Mouse (Mus musculus) forebrain, embryonic 13.5 days (tissue): Measurements from ENCODE around the gene Svbp. TPM values are rescaled to one million over a fixed set of nuclear protein-coding genes. Genes with fewer than 3 reads are reported as not detected.

Experiments
- ATAC-seq: fragments of 200-750 bp; cut with Nextera tagmentation; 2 replicates; pipeline ENCODE4 v1.8.0; 2017
- H3K27ac ChIP-seq: fragments of 300-500 bp; sonication (generic); 2 replicates; pipeline ENCODE4 v1.5.1; 2015; ENCODE audit warnings: inconsistent platforms, mild to moderate bottlenecking, moderate library complexity
- H3K27me3 ChIP-seq: fragments of 300-500 bp; sonication (generic); 2 replicates; pipeline ENCODE4 v1.6.1; 2015; ENCODE audit warnings: mild to moderate bottlenecking, inconsistent platforms
- H3K36me3 ChIP-seq: fragments of 300-500 bp; sonication (generic); 2 replicates; pipeline ENCODE4 v1.6.1; 2015; ENCODE audit warnings: mild to moderate bottlenecking, inconsistent platforms; ENCODE audit not compliant: poor library complexity, severe bottlenecking
- H3K4me1 ChIP-seq: fragments of 300-500 bp; sonication (generic); 2 replicates; pipeline ENCODE4 v1.6.1; 2015; ENCODE audit warnings: inconsistent platforms
- H3K4me2 ChIP-seq: fragments of 300-500 bp; sonication (generic); 2 replicates; pipeline ENCODE4 v1.6.1; 2015; ENCODE audit warnings: inconsistent platforms, mild to moderate bottlenecking, moderate library complexity
- H3K4me3 ChIP-seq: fragments of 300-500 bp; sonication (generic); 2 replicates; pipeline ENCODE4 v1.5.1; 2015; ENCODE audit warnings: mild to moderate bottlenecking, inconsistent platforms
- H3K9ac ChIP-seq: fragments of 300-500 bp; sonication (generic); 2 replicates; pipeline ENCODE4 v1.6.1; 2015; ENCODE audit warnings: mild to moderate bottlenecking, inconsistent platforms
- H3K9me3 ChIP-seq: fragments of 300-500 bp; sonication (generic); replicated peaks from 2 replicates; pipeline ENCODE4 v1.6.1; 2016; ENCODE audit warnings: inconsistent platforms
- WGBS: fragments of 180-500 bp; shearing (Covaris S2); methylation state at CpG from one replicate; pipeline ENCODE4 v1.1.7; 2015; 5-methylcytosine and 5-hydroxymethylcytosine counted together
- polyA plus RNA-seq: library from polyadenylated mRNA; unstranded; fragments of >200 nt; fragmentation: Nextera tagmentation; extraction: Ambion mirVana; gene quantifications from 2 replicates; pipeline ENCODE4 v1.2.1, GENCODE M21; 2015

Svbp gene
- polyA plus RNA-seq, 1 experiment from 2014 or later, result 215 TPM

DNA sequence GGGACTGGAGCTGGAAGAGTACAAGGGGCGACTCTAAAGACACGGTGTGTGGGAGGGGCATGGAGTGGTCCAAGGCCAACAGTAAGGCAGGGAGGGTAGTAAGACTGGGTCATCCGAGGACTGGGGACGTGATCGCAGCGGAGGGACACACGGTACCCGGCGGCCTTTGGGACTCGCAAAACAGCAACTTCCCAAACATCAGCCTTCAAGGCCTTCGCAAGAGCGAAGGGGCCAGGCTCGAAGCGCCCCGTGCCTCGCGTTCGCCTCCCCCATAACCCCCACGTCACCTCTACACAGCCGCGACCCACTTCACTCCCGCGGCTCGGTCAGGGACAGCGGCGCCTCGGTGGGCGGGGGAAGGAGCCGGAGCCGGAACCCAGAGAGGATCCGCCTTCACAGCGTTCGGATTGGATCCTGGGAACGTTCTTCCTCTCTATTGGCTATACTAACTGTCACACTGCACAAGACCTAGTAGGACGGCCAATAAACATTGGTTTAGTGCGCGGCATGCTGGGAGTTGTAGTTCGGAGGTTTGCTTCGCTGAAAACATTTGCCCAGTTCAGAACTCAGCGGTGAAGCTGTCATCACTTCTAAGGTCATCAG, 21.2 kb upstream of the Svbp start, which contains the start of gene Zfp691:
Gene Zfp691, minus strand, starts transcription at position 345 of the 603 bp plus-strand sequence.
- peak within 1 kb of the TSS; percentile 86 for H3K4me2 ChIP-seq
- peaks cover 20% of the 10 kb centered on the region for H3K36me3 ChIP-seq
- H3K27ac ChIP-seq, result peak within 1 kb of the TSS; percentile 27
- no peaks in the 10 kb centered on the region for H3K27me3 ChIP-seq
- peak within 1 kb of the TSS; percentile 87 for H3K9ac ChIP-seq
- peak within 1 kb of the TSS; percentile 79 for H3K4me3 ChIP-seq
- WGBS, result under 1% methylated on average over 40 of the region's 40 CpGs
- H3K4me1 ChIP-seq, result peaks cover 16% of the 10 kb centered on the region
- peak; percentile 100 for ATAC-seq
- H3K9me3 ChIP-seq, result no peaks in the 10 kb centered on the region

DNA sequence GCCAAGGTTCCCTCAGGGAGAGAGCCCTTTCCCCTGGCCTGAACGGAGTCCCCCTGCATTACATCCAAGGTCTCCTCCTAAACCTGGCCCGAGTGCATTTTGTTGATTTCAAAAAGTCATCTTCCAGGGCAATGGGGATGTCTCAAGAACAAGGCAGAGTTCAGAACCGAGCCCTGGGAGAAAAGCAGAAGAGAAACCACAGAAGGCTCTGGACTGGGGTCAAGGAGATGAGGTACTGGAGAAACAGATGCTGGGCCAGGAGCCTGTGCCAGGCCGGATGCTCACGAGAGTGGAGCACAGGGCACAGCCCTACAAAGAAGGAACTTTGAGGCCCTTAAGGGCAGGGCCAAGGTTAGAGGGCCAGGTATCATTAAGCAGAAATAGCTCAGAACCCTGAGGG, 17.4 kb upstream of the Svbp start:
- H3K27me3 ChIP-seq, result no peaks in the 10 kb centered on the region
- WGBS, result 78% methylated on average over 5 of the region's 5 CpGs
- no peaks in the 10 kb centered on the region for H3K9me3 ChIP-seq
- peaks cover 7% of the 10 kb centered on the region for H3K4me1 ChIP-seq
- no peak overlapping the region for H3K4me3 ChIP-seq
- no peak overlapping the region for H3K9ac ChIP-seq
- H3K4me2 ChIP-seq, result no peak overlapping the region
- no peak overlapping the region for H3K27ac ChIP-seq
- no peak for ATAC-seq
- H3K36me3 ChIP-seq, result no peaks in the 10 kb centered on the region

- no peaks in the 10 kb centered on the region for H3K36me3 ChIP-seq
- no peak overlapping the region for H3K9ac ChIP-seq
- H3K9me3 ChIP-seq, result no peaks in the 10 kb centered on the region
- H3K4me3 ChIP-seq, result no peak overlapping the region
- no peaks in the 10 kb centered on the region for H3K27me3 ChIP-seq
- H3K4me1 ChIP-seq, result peaks cover under 1% of the 10 kb centered on the region; the same call in 1 of the 2 replicates
- no peak overlapping the region for H3K27ac ChIP-seq
- no peak overlapping the region for H3K4me2 ChIP-seq
- no peak for ATAC-seq
- WGBS, result 83% methylated on average over 18 of the region's 18 CpGs
These were observed 16.8 kb upstream of the Svbp start for GRCm38 (mm10) chr4:119178331-119178730.

DNA sequence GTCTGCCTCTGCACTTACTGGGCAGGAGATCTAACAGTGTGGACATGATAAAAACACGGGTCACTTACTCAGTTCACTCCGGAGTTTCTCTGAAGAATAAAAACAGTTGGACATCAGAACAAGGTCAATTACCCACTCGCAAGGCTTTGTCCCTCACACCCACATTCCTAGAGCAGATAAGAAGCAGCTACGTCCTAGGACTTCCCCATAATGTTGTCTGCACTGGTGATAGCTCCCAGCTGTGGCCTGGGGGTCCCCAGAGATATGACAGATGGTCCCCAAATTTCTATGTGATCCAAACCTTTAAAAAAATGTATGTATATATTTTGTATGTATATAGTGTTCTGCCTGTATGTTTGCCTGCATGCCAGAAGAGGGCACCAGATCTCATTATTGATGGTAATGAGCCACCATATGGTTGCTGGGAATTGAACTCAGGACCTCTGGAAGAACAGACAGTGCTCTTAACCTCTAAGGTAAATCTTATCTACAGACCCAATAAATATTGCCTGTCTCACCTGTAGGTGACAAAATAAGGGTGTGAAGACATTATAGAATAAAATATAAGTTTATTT, 14.9 kb upstream of the Svbp start:
- H3K9ac ChIP-seq, result no peak overlapping the region
- no peak for ATAC-seq
- no peak overlapping the region for H3K4me3 ChIP-seq
- no peak overlapping the region for H3K4me2 ChIP-seq
- H3K4me1 ChIP-seq, result no peaks in the 10 kb centered on the region
- H3K36me3 ChIP-seq, result no peaks in the 10 kb centered on the region
- no peaks in the 10 kb centered on the region for H3K27me3 ChIP-seq
- WGBS, result 57% methylated on average over 4 of the region's 4 CpGs
- no peak overlapping the region for H3K27ac ChIP-seq
- H3K9me3 ChIP-seq, result no peaks in the 10 kb centered on the region

- ATAC-seq, result no peak
- no peak overlapping the region for H3K9ac ChIP-seq
These were observed 13.7 kb upstream of the Svbp start for GRCm38 (mm10) chr4:119181456-119181855.

GRCm38 (mm10) chr4:119183525-119183924, 11.6 kb upstream of the Svbp start:
- no peaks in the 10 kb centered on the region for H3K9me3 ChIP-seq
- no peak overlapping the region for H3K4me3 ChIP-seq
- H3K9ac ChIP-seq, result no peak overlapping the region
- 57% methylated on average over 1 of the region's 1 CpGs for WGBS
- no peaks in the 10 kb centered on the region for H3K36me3 ChIP-seq
- H3K4me2 ChIP-seq, result no peak overlapping the region
- no peaks in the 10 kb centered on the region for H3K27me3 ChIP-seq
- ATAC-seq, result no peak
- no peak overlapping the region for H3K27ac ChIP-seq
- H3K4me1 ChIP-seq, result no peaks in the 10 kb centered on the region

More at GRCm38 (mm10) chr4:119181456-119181855, 13.7 kb upstream of the Svbp start:
- Histone ChIP-seq H3K36me3 (no peaks in the 10 kb centered on the region), H3K9me3 (no peaks in the 10 kb centered on the region), H3K4me3 (no peak overlapping the region), H3K27ac (no peak overlapping the region), H3K4me2 (no peak overlapping the region), H3K4me1 (no peaks in the 10 kb centered on the region), H3K27me3 (no peaks in the 10 kb centered on the region)
- 93% methylated on average over 9 of the region's 9 CpGs for WGBS

DNA sequence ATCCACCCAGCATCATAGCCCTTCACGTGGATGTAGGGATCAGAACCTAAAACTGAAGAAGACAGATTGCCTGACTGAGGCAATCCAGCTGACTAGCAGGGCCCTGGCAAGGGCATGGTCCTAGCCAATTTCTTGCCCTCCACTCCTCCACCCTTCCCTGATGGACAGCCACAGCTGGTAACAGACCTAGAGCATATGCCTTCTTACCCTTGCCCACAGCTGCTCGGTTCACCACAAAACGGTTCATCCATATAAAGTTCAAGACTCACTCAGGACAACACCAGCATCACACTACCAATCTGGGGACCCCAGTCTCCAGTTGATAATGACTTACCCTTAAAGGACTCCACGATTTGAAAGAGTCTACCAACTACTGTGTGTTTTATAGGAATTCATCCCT, 9.3 kb upstream of the Svbp start:
- WGBS, result 84% methylated on average over 4 of the region's 4 CpGs
- H3K9me3 ChIP-seq, result no peaks in the 10 kb centered on the region
- no peak overlapping the region for H3K4me3 ChIP-seq
- no peak overlapping the region for H3K9ac ChIP-seq
- H3K4me2 ChIP-seq, result no peak overlapping the region
- no peak overlapping the region for H3K27ac ChIP-seq
- no peaks in the 10 kb centered on the region for H3K27me3 ChIP-seq
- no peaks in the 10 kb centered on the region for H3K36me3 ChIP-seq
- H3K4me1 ChIP-seq, result no peaks in the 10 kb centered on the region
- no peak for ATAC-seq

GRCm38 (mm10) chr4:119188060-119188785, 6.9 kb upstream of the Svbp start:
- Histone ChIP-seq H3K27ac (no peak overlapping the region), H3K27me3 (no peaks in the 10 kb centered on the region), H3K9ac (no peak overlapping the region), H3K4me3 (no peak overlapping the region), H3K9me3 (no peaks in the 10 kb centered on the region), H3K4me1 (no peaks in the 10 kb centered on the region), H3K4me2 (no peak overlapping the region), H3K36me3 (no peaks in the 10 kb centered on the region)
- WGBS, result 62% methylated on average over 11 of the region's 11 CpGs
- no peak for ATAC-seq

- Histone ChIP-seq H3K4me1 (no peaks in the 10 kb centered on the region), H3K36me3 (no peaks in the 10 kb centered on the region), H3K4me2 (no peak overlapping the region), H3K27ac (no peak overlapping the region), H3K27me3 (peaks cover 3% of the 10 kb centered on the region; the same call in 1 of the 2 replicates), H3K4me3 (no peak overlapping the region), H3K9me3 (no peaks in the 10 kb centered on the region), H3K9ac (no peak overlapping the region)
- ATAC-seq, result no peak
- 58% methylated on average over 6 of the region's 6 CpGs for WGBS
These were observed 5.7 kb upstream of the Svbp start for GRCm38 (mm10) chr4:119189392-119189791.

- 74% methylated on average over 6 of the region's 6 CpGs for WGBS
- Histone ChIP-seq H3K4me2 (no peak within 1 kb of the TSS), H3K27ac (no peak within 1 kb of the TSS), H3K9ac (no peak within 1 kb of the TSS), H3K9me3 (no peaks in the 10 kb centered on the region), H3K4me3 (no peak within 1 kb of the TSS), H3K4me1 (no peaks in the 10 kb centered on the region), H3K27me3 (peaks cover 3% of the 10 kb centered on the region; the same call in 1 of the 2 replicates), H3K36me3 (no peaks in the 10 kb centered on the region)
- ATAC-seq, result no peak
These were observed 5.2 kb upstream of the Svbp start, which contains the start of gene Ermap for GRCm38 (mm10) chr4:119189864-119190263. Gene Ermap, minus strand, starts transcription at chr4:119190011.

GRCm38 (mm10) chr4:119190618-119191017, 4.5 kb upstream of the Svbp start:
- H3K27me3 ChIP-seq, result peaks cover 3% of the 10 kb centered on the region; the same call in 1 of the 2 replicates

DNA sequence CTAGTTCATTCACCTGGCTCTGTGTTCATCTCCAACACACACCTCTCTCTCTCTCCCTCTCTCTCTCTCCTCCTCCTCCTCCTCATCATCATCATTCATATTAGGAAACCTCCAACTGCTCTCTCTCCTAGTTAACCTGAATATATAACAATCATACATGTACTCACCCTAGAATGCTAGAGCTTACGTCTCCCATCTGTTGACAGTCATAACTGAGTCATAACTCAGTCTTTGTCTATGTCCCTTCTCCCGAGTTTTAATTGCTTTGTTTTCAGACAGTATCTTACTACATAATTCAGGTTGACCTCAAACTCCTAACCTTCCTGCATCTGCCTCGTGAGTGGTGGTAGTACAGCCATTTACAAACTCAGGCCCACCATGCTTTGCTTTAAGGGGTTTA, 3.8 kb upstream of the Svbp start:
- 76% methylated on average over 3 of the region's 3 CpGs for WGBS
- H3K27me3 ChIP-seq, result peaks cover 3% of the 10 kb centered on the region; the same call in 1 of the 2 replicates

More at GRCm38 (mm10) chr4:119190618-119191017, 4.5 kb upstream of the Svbp start:
- no peak for ATAC-seq
- no peak overlapping the region for H3K9ac ChIP-seq
- no peak overlapping the region for H3K27ac ChIP-seq
- no peaks in the 10 kb centered on the region for H3K36me3 ChIP-seq
- H3K9me3 ChIP-seq, result no peaks in the 10 kb centered on the region
- peaks cover under 1% of the 10 kb centered on the region; the same call in 1 of the 2 replicates for H3K4me1 ChIP-seq
- no peak overlapping the region for H3K4me3 ChIP-seq
- no peak overlapping the region for H3K4me2 ChIP-seq
- WGBS, result 91% methylated on average over 8 of the region's 8 CpGs

More for the DNA sequence above, 3.8 kb upstream of the Svbp start:
- Histone ChIP-seq H3K27ac (no peak overlapping the region), H3K9me3 (no peaks in the 10 kb centered on the region), H3K36me3 (no peaks in the 10 kb centered on the region), H3K4me3 (no peak overlapping the region), H3K9ac (no peak overlapping the region), H3K4me1 (peaks cover 7% of the 10 kb centered on the region), H3K4me2 (no peak overlapping the region)
- no peak for ATAC-seq
